Mouse (Mus musculus): ENCODE data around the gene Emid1.

Emid1 gene

DNA sequence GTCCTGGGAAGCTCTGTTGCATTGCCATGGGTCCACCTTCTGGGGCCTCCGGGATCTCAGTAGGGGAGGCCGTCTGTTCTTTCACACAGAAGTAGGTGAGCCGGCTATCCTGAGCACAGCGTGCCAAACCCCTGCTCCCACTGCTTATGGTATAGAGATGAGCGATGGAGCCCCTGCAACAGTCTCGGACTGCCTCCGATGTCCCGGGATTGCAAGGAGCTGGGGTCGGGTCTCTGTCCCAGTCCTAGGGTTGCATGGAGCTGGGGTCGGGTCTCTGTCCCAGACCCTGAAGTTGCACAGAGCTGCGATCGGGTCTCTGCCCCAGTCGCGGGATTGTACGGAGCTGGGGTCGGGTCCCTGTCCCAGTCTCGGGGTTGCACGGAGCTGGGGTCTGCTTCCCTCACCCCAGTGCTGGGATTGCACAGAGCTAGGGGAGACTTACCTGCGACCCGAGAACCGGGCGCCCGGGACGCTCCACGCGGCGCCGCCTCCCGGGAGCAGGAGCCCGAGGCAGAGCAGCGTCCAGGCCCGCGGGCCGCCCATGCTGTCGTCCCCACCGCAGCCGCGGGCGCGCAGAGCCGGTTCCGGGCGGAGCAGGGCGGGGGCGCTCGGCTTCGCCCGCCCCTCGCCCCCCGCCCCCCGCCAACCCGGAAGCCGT lies at the start of gene Emid1:
Gene Emid1, minus strand, starts transcription at position 578 of the 658 bp plus-strand sequence.
- in situ Hi-C loops (cut with MboI; ENCODE audit: low sequenced_read_pairs) = no loop called here

DNA sequence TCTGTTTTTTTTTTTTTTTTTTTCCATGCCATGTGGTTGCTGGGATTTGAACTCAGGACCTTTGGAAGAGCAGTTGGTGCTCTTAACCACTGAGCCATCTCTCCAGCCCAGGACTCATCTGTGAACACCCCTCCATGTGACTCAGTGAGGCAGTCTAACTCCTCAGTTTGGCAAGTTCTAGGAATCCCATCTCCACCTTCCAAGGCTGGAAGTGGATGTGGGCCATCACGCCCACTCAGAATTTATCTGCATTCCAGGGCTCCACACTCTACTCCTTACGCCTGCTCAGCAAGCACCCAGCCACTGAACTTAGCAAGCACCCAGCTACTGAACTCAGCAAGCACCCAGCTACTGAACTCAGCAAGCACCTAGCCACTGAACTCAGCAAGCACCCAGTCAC lies 47.8 kb upstream of the Emid1 start:
- in situ Hi-C loops (cut with MboI; ENCODE audit: low sequenced_read_pairs) = no loop called here

DNA sequence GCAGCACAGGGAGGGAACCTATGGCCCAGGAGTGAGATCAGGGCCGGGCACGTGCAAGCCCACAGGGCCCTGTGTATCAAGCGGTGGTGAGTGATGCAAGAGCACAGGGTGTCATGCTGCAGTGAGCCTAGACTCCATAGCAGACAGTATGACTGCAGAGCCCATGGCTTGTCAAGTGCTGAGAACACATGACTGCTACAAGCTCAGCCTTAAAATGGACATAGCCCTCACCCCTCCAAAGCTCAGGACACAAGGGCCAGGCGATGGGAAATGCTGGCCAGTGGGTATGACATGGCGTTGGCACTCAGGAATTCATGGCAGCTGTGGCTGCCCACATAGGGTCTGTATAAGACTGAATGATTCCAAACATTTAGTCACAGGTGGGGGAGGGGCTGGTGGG lies 45.0 kb upstream of the Emid1 start:
- in situ Hi-C loops (cut with MboI; ENCODE audit: low sequenced_read_pairs) = no loop called here

DNA sequence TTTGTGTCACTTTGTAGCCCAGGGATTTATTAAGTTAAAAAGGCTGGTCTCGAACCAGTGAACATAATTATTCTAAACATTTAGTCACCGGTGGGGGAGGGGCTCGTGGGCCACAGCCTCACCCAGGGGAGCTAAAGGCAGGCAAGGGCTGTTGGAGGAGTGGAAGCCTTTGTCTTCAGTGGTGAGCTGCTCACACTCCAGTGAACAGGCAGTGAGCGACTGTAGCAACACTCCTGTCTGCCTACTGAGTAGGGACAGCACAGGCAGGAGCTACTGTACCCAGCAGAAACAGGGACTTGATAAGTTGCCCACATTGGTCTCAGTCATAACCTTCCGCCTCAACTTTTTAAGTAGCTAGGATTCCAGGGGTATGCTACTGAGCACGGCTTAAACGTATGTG lies 44.5 kb upstream of the Emid1 start:
- in situ Hi-C loops (cut with MboI; ENCODE audit: low sequenced_read_pairs) = no loop called here

DNA sequence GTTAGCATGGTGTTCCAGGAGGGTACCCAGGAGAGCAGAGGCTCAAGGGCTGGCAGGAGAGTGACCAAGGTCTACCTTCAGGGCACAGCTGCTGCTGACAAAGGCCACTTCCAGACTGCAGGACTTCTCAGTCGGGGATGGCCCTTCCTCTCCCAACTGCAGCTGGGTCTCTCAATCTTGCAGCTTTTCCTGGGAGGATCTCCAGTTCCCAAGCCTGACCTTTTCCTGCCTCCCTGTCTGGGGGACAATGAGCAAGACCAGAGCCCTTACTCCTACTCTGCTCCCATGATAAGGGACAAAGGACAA lies 41.5 kb upstream of the Emid1 start:
- in situ Hi-C loops (cut with MboI; ENCODE audit: low sequenced_read_pairs) = no loop called here

DNA sequence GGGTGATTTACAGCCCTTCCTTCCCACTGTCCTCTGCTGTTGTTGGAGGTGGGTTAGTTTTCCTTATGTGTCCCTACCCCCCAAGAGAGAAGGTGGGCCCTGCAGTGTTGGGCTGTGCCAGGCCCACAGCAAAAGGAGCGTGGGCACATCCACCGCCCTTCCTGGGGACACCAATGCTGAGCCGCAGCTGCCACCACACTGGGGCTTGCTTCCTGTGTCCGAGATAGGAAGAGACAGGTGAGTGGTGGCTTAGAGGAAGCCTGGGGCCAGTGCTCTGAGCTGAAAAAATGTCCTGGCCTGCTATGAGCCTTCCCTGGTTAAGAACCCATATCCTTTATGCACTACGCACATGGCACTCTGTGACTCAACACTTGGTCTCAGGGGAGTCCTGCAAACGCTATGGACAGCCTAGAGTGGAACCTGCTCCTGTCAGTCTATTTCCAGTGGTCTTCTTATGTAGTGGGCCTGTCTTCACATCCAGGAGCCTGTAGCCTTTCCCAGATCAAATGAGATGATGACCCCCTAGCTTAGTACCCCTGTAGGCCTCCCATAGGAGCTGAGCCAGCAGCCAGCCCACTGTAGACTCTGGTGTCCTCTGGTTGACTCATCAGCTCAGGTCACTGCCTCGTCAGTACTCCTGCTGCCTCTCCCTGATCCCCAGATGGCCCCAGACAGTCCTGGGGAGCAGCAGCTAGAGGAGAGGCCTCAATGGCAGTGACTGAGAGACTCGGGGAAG lies 41.0 kb upstream of the Emid1 start:
- in situ Hi-C loops (cut with MboI; ENCODE audit: low sequenced_read_pairs) = no loop called here

DNA sequence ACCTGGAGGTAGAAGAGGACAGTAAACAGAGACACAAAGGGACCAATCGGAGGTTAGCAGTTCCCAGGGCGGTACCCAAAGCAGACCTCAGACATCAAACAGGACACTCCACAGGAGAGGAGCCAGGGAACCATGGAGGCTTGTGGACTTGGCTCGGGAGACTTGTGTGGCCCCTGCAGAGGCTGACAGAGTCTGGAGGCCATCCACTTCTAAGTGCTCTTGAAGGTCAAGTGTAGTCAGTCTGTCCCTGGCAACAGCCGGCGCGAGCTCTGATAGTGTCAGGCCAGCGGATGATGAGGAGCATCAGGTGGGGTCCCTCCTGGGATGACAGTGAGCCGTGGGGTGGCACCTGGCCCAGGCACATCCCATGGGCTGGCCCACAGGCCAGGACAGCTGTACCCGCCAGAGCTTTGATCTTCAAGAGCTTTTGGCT lies 40.0 kb upstream of the Emid1 start:
- in situ Hi-C loops (cut with MboI; ENCODE audit: low sequenced_read_pairs) = no loop called here

DNA sequence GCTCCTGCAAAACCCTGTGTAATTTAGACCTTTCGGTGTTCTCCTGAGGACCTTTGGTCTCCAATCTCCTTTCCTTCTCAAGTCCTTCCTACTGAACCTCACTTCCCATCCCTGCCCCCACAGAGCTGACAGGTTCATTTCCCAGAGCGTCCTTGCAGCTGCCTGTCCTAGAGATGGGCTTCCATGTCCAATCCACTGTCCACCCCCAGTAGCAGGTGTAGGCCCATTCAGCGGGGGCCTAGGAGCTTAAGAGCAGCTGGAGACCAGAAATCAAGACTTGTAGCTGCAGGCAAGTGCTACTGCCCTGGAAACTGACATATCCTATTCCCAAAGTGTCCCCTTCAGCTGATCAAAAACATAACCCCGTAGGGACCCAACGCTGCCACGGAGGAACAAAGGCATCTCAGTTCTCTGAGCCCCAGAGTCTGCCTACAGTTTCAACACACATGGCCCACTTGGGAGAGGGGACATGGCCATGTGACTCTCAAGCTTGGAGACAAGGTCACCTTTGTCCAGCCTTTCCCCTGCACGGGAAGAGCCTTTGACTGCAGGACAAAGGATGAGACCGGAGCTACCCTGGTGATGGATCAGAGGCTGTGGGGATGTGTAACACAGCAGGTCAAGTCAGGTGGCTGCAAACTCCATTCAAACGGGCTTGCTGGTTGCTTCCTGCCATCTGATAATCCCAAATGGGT lies 37.3 kb upstream of the Emid1 start:
- in situ Hi-C loops (cut with MboI; ENCODE audit: low sequenced_read_pairs) = no loop called here

DNA sequence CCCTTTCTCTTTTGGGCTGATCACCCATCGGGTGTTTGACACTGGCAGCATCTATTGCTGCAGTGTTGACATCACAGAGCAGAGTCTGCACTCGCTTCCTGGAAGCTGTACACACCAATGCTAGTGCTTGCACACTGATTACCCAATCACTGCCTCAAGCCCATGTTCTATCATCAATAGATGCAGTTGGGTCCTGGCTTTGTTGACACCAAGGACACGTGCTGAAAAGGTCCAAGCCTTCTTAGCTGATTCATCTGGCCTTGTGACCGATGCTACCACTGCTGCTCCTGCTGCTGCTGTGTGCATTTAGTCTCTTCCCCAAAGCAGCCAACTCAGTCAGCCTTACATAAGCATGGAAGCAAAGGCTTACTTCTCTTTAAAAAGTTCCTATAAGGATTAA lies 36.1 kb upstream of the Emid1 start:
- in situ Hi-C loops (cut with MboI; ENCODE audit: low sequenced_read_pairs) = no loop called here

DNA sequence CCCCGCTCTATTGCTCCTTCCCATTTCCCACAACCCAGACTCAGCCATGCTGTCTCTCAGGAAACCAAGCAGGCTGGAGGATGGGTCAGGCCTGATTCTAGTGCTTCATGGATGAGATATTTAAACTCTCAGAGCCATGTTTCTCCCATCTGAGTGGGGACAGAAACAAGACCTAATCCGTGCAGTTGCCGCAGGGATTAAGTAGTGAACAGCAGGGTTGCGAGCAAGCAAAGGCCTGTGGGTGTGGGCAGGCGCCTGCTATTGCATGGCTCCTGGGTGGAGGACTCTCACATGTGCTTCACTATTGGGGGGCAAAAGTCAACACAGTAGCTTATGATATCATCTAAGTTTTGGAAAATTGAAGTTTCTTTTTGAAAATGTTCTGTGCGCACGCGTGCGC lies 32.8 kb upstream of the Emid1 start:
- in situ Hi-C loops (cut with MboI; ENCODE audit: low sequenced_read_pairs) = no loop called here

DNA sequence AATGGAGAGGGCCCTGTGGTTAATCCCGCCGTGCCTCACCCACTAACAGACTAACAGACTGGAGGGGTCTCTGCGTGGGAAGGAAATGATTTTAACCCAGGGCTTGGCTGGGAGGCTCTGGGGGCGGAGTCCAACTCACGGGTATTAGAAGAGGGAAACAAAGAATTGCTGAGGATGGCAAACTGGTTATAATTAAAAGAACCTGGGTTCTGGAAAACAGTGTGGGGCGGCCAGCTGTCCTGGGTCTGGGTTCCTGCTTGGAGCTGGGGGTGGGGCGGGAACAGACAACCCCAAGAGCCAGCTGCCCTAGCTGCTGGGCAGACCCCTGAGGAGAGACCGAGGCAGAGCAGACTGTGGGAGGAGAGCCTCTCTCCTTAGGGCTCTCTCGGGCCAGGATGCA lies 32.2 kb upstream of the Emid1 start:
- in situ Hi-C loops (cut with MboI; ENCODE audit: low sequenced_read_pairs) = no loop called here

DNA sequence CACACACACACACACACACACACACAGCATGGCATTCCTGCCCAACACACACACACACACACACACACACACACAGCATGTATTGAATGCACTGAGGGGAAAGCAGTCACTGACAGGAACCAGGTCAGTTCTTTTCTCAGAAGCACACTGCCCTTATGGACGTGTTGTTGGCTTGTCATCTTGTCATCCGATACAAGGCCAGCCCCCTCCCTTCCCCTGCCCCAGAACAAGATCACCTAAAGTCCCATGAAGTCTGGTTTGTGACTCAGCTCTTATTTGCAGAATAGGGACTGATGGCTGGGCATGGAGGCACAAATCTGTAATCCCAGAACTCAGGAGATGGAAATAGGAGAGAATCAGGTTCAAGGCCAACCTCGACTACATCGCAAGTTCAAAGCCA lies 30.8 kb upstream of the Emid1 start:
- in situ Hi-C loops (cut with MboI; ENCODE audit: low sequenced_read_pairs) = no loop called here

DNA sequence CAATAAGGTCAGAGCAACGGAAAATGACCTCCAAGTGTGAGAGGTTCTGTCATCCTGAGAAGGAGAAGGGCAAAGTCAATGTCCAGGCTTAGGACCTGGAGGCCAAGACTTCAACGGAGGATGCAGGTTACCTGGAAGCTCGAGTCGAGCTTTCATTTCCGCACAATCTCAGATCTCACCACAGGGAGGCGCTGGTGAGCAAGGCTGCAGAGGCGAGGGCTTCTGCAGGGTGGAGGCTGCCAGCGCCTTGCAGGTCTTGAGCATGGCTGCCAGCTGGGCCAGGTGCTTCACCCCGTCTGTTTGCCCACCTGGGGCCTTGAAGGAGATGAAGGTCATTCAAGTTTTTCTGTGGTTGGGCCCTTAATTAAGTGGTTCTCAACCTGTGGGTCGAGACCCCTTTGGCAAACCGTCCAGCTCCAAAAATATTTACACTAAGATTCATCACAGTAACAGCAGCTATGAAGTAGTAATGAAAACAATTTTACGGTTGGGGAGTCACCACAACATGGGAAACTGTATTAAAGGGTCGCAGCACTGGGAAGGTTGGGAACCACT lies 29.9 kb upstream of the Emid1 start:
- in situ Hi-C loops (cut with MboI; ENCODE audit: low sequenced_read_pairs) = no loop called here

DNA sequence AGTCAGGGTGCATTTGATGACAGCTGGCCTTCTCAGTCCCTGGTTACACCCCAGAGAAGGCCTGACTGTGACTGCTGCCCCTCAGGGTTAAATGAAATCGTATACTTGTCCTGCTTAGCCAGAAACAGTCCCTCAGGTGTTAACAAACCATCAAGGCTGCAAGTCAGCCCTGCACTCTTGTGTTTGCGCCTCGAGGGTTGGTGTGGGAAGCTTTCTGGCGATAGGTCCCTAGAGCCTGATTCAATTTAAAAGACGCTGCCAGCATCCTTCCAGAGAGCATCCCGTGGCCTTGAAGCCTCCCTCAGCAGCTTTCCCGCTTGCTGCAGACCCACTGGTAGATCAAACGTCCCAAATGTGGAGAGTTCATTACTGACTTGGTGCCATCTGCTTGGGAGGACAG lies 27.3 kb upstream of the Emid1 start:
- in situ Hi-C loops (cut with MboI; ENCODE audit: low sequenced_read_pairs) = no loop called here

DNA sequence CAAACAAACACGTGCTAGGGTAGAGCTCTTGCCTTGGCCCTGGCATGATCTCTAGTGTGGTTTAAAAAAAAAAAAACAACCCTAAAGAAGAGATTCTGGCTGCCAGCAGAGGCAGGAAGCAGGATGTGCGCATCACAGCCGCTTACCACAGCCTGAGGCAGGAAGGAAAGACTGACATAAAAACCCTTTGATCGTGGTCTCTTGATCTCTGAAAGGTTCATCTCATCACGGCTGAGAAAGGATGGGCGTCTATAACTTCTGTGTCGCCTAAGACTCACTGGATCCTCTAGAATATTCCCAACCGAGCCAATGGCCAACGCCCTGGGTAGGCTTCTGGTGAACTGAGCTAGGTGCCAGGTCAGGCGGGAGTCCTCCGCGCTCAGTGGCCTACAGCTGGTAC lies 25.1 kb upstream of the Emid1 start:
- in situ Hi-C loops (cut with MboI; ENCODE audit: low sequenced_read_pairs) = no loop called here

DNA sequence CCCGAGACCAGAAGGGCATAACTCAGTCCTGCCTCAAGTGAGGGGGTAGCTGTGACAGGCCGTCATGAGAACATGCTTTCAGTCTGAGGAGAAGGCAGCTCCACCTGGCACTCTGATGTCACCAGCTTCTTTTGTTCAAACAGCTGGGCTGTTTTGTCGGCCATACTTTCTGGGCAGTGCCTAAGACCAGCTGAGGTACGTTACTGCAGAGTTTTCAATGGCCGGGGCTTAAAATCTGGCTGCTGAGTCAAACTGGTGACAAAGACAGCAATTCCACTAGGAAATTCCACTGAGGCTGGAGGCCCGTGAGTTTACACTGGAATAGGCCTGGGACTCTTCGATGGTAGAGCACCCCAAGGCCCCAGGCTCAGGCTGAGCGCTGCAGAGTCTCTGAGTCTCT lies 24.6 kb upstream of the Emid1 start:
- in situ Hi-C loops (cut with MboI; ENCODE audit: low sequenced_read_pairs) = no loop called here

DNA sequence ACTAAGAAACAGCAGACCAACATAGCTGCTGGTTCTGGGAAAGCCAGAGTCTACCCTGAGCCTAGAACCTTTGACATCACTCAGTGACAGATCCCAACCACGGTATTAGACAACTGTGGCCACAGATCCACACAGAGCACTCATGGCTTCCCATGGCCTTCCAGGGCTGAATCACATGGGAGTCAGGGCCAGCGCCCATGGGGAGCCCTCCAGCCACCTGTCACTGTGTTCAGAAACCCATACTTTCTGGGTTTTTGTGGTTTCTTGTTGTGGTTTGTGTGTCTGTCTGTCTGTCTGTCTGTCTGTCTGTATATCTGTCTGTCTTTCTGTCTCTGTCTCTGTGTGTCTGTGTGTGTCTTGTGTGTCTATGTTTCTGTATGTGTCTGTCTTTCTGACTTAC lies 23.8 kb upstream of the Emid1 start:
- in situ Hi-C loops (cut with MboI; ENCODE audit: low sequenced_read_pairs) = no loop called here

DNA sequence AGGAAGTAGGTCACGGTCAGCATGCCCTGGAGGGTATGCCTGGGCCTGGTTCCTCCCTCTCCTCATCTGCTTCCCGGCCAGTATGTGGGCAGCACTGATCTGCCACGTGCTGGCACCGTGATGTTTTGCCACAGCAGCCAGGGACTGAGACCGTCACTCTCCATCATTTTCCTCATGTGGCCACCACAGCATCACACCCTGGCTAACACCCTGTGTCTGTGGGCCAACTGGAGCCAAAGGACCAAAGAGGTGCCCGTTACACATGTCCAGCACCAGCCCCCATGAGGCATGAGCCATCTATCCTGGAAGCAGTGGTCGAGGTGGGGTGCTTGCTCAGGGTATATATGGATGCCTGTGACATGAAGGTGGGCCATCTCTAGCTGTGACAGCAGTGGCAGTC lies 23.1 kb upstream of the Emid1 start:
- in situ Hi-C loops (cut with MboI; ENCODE audit: low sequenced_read_pairs) = no loop called here

DNA sequence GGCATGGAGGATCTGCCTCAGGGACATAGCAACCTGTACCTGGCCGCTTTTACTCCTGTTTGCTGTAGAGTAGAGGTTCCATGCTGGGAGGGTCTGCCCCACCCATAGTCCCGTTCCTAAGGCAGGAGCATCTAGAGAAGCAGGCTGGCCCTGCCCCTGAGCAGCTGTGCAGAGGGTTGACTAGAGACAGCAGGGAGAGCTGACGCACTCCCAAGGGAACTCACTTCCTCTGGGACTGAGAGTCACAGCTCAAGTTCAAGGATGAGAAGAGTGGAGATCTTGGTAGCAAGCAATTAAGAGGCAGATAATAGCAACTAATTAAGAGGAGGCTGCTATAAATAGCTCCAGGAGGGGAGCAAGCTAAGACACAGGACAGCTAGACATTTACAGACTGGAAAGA lies 20.8 kb upstream of the Emid1 start:
- in situ Hi-C loops (cut with MboI; ENCODE audit: low sequenced_read_pairs) = no loop called here

DNA sequence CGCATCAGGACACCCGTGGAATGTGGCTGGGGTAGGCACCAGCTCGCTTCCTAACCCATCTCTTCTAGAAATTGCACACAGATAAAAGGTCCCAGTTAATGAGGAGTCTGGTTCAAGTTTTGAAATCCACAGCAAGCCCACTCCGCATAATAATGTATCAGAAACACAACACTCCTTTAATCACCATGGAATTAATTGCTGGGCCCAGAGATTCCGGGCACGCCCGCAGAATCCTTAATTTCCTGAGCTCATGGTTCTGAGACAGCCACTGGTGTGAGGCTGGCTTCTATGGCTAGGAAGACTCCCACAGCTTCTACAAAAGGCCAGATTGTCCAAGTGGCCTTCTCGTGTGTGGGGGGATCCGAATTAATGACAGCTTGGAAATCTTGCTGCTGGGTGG lies 15.3 kb upstream of the Emid1 start:
- in situ Hi-C loops (cut with MboI; ENCODE audit: low sequenced_read_pairs) = no loop called here

DNA sequence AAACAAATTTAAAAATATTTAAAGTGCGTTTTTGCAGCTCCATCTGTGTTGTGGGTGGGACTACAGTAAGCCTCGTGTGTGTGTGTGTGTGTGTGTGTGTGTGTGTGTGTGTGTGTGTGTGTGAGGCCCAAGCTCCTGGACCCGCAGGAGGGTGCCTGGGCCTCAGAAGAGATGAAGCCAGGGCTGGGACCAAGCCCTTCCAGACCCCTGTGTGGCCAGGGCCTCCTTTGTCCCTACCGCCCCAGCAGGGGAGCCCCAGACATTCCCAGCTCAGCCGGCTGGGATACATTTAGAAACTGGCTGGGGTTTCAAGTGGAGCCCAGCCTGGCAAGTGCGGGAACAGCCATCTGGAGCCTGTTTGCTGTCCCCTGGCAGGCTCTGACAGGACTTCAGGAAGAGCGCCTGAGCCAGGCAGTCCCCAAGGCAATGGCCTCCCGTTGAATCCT lies 13.4 kb upstream of the Emid1 start:
- in situ Hi-C loops (cut with MboI; ENCODE audit: low sequenced_read_pairs) = no loop called here

DNA sequence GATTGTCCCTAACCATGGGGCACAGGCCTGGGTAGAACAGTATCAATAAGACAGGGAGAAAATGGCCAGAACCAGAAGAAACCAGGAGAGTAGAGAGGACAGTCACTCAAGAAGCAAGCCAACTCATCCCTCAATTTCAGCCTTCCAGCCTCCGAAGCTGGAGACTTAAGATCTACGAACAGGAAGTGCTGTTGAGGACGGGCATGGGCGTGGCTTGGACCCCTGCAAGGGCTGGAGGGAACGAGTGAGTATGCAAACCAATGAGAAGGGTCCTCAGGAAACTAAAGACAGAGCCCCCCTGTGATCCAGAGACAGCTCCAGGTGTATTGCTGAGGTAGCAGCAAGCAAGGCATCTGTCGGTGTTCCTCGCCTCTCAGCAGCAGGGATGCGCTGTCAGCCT lies 12.3 kb upstream of the Emid1 start:
- in situ Hi-C loops (cut with MboI; ENCODE audit: low sequenced_read_pairs) = no loop called here

Data from CH12F3 (cell line).